Mouse (Mus musculus) midbrain, embryonic 15.5 days (tissue): Measurements from ENCODE around the gene Far1. TPM values are rescaled to one million over a fixed set of nuclear protein-coding genes. Genes with fewer than 3 reads are reported as not detected.

Experiments used
- ATAC-seq: fragments of 200-750 bp; cut with Nextera tagmentation; replicated peaks from 2 replicates; pipeline ENCODE4 v1.8.0; 2017; ENCODE audit warnings: moderate TSS enrichment
- H3K27ac ChIP-seq: fragments of 300-500 bp; sonication (generic); 2 replicates; pipeline ENCODE4 v1.5.1; 2015; ENCODE audit warnings: mild to moderate bottlenecking, inconsistent platforms
- H3K27me3 ChIP-seq: fragments of 300-500 bp; sonication (generic); replicated peaks from 2 replicates; pipeline ENCODE4 v1.6.1; 2015; ENCODE audit warnings: inconsistent platforms
- H3K36me3 ChIP-seq: fragments of 300-500 bp; sonication (generic); replicated peaks from 2 replicates; pipeline ENCODE4 v1.6.1; 2015; ENCODE audit warnings: inconsistent platforms
- H3K4me1 ChIP-seq: fragments of 300-500 bp; sonication (generic); 2 replicates; pipeline ENCODE4 v1.6.1; 2015; ENCODE audit warnings: inconsistent platforms
- H3K4me2 ChIP-seq: fragments of 300-500 bp; sonication (generic); 2 replicates; pipeline ENCODE4 v1.6.1; 2015; ENCODE audit warnings: inconsistent platforms, mild to moderate bottlenecking, moderate library complexity
- H3K4me3 ChIP-seq: fragments of 300-500 bp; sonication (generic); 2 replicates; pipeline ENCODE4 v1.5.1; 2015; ENCODE audit warnings: mild to moderate bottlenecking, inconsistent platforms
- H3K9ac ChIP-seq: fragments of 300-500 bp; sonication (generic); 2 replicates; pipeline ENCODE4 v1.6.1; 2015; ENCODE audit warnings: mild to moderate bottlenecking, inconsistent platforms
- H3K9me3 ChIP-seq: fragments of 300-500 bp; sonication (generic); 2 replicates; pipeline ENCODE4 v1.6.1; 2016; ENCODE audit warnings: inconsistent platforms
- WGBS: fragments of 180-500 bp; shearing (Covaris S2); methylation state at CpG from one replicate; pipeline ENCODE4 v1.1.7; 2015; ENCODE audit warnings: mixed read lengths; 5-methylcytosine and 5-hydroxymethylcytosine counted together
- polyA plus RNA-seq: library from polyadenylated mRNA; unstranded; fragments of >200 nt; fragmentation: Nextera tagmentation; extraction: Ambion mirVana; gene quantifications from 2 replicates; pipeline ENCODE4 v1.2.1, GENCODE M21; 2015

Gene Far1
- polyA plus RNA-seq, 1 experiment from 2014 or later: 58.0 TPM

DNA sequence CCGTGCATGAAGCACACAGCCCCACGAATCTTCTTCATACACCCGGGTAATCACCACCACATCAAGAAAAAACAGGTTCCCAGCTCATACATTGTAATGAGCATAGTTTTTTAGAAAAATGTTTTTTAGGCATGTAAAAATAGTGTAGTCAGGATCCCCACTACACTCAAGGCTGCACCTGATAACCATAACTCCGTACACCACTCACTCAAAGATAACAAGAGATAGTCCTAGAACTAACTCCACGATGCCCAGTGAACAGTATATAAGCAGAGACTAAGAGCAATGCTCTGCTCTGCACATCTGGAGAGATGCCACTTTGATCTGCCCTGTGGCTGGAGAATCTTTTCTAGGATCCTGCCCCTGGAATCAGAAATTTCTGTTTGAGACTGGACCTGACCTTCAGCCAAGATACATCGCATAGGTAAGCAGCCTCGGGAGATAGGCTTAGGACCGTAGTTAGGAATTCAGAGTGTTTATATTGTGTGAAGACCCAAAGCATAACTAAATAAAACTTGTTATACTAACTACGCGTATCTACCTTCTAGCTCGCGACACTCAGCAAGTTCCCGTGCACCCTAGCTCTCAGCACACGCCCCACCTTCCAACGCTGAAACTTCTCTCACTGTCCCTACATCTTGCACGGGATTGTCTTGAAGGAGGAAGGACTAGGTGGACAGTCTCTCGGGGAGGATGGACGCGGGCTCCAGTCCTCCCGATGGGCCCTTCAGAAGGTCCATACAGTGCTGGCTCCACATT, 928 bp upstream of the Far1 start:
- no peak for ATAC-seq
- Histone ChIP-seq H3K4me2 (peak overlapping the region; percentile 81), H3K9me3 (no peaks in the 10 kb centered on the region), H3K9ac (peak overlapping the region; percentile 41), H3K4me1 (peaks cover 27% of the 10 kb centered on the region), H3K27ac (peak overlapping the region; percentile 66), H3K36me3 (no peaks in the 10 kb centered on the region), H3K4me3 (peak overlapping the region; percentile 97), H3K27me3 (no peaks in the 10 kb centered on the region)
- WGBS: 18% methylated on average over 20 of the region's 20 CpGs

DNA sequence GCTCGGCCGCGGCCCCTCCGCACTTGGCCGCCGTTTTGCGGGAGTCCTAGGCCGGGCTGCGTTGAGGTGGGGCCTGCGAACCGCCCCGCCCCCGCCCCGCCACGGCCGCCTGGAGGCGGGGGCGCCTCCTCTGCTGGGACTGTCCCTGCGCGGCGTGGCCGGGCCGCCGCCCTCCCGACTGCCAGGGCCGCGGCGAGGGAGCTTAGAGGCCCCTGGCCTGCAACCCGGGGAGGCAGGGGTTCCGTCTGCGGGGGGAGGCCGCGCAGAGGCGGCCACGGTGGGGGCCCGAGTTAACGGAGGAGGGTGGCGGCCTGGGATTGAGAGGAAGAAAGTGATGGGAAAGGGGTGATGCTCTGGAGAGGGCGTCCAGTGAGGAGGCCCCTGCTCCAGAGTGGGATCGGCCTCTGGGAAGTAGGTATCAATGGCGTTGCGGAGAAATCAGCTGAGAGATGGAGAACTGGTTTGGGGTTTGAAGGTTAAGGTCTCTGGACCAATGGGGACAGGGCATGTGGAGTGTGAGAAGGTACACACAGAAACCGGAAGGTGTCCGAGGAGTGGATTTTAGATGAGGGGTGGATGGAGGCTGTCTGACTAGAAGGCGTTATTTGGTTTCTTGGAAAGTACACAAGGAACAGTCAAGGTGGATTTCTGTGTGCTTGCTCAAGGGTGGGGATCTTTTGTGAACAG, 472 bp downstream of the Far1 start:
- H3K4me1 ChIP-seq: peaks cover 27% of the 10 kb centered on the region
- H3K4me3 ChIP-seq: peak overlapping the region; percentile 97
- WGBS: under 1% methylated on average over 45 of the region's 45 CpGs
- H3K27ac ChIP-seq: peak overlapping the region; percentile 94
- peak overlapping the region; percentile 58 for H3K4me2 ChIP-seq
- ATAC-seq: peak; percentile 77
- peak overlapping the region; percentile 97 for H3K9ac ChIP-seq
- no peaks in the 10 kb centered on the region for H3K27me3 ChIP-seq
- no peaks in the 10 kb centered on the region for H3K36me3 ChIP-seq
- no peaks in the 10 kb centered on the region for H3K9me3 ChIP-seq

DNA sequence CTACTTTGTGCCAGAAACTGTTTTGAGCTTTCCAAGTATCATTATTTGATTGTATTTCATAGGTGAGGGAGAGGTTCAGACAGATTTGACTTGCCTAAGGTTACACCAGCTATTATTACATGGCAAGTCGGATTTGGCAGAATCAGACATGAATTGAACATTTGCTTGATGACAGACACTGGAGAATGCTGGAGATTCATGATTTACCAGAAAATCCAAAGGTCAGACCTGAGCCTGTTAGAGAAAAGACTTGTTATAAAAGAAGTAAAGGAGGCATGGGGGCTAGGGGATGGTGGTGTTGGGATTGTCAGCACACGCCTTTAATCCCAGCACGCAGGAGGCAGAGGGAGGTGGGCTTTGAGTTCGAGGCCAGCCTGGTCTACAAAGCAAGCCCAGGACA, 2.2 kb downstream of the Far1 start:
- no peak overlapping the region for H3K9ac ChIP-seq
- WGBS: 86% methylated on average over 4 of the region's 4 CpGs
- no peaks in the 10 kb centered on the region for H3K9me3 ChIP-seq
- no peak overlapping the region for H3K27ac ChIP-seq
- no peak overlapping the region for H3K4me3 ChIP-seq
- H3K36me3 ChIP-seq: no peaks in the 10 kb centered on the region
- H3K27me3 ChIP-seq: no peaks in the 10 kb centered on the region
- H3K4me2 ChIP-seq: no peak overlapping the region
- ATAC-seq: no peak
- H3K4me1 ChIP-seq: peaks cover 27% of the 10 kb centered on the region

DNA sequence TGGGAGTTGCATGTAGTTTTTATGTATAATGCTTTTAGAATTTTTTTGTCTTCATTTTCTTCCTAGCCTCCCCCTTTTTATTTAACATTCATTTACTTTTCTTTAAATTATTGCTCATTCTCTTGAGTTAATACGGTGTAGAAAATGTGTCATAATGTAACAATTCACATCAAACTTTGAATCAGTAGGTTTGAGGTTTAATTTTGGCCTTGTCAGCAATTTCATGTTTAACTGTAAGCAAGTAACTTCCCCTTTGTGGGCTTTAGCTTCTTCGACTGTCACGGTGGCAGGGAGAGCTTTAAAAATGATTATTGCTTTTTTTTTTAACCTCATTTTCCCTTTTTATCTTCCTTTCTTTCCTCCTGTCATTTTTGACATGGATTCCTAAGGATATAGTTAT, 4.8 kb downstream of the Far1 start:
- Histone ChIP-seq H3K27ac (no peak overlapping the region), H3K36me3 (no peaks in the 10 kb centered on the region), H3K4me2 (no peak overlapping the region), H3K9me3 (no peaks in the 10 kb centered on the region), H3K4me3 (no peak overlapping the region), H3K4me1 (peaks cover 22% of the 10 kb centered on the region), H3K9ac (no peak overlapping the region), H3K27me3 (no peaks in the 10 kb centered on the region)
- ATAC-seq: no peak
- WGBS: 71% methylated on average over 3 of the region's 3 CpGs

DNA sequence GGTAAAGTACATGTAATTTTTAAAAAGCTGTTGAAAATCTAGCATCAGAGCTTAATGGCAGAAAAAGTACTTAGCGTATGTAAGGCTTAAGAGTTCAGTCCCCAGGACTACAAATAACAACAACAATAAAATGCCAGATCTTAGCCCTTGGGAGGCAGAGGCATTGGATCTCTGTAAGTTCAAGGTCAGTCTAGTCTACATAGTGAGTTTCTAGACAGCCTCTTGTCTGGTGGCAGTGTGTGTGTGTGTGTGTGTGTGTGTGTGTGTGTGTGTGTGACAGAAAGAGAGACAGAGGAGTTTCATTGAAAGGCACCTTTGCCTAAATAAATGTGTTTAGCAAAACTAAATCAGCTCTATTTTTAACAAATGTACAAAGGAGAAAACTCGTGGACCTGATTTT, 5.3 kb downstream of the Far1 start:
- Histone ChIP-seq H3K9me3 (no peaks in the 10 kb centered on the region), H3K4me3 (no peak overlapping the region), H3K36me3 (no peaks in the 10 kb centered on the region), H3K4me1 (peaks cover 22% of the 10 kb centered on the region), H3K27me3 (no peaks in the 10 kb centered on the region), H3K9ac (no peak overlapping the region), H3K4me2 (no peak overlapping the region), H3K27ac (no peak overlapping the region)
- WGBS: 87% methylated on average over 2 of the region's 2 CpGs
- no peak for ATAC-seq

DNA sequence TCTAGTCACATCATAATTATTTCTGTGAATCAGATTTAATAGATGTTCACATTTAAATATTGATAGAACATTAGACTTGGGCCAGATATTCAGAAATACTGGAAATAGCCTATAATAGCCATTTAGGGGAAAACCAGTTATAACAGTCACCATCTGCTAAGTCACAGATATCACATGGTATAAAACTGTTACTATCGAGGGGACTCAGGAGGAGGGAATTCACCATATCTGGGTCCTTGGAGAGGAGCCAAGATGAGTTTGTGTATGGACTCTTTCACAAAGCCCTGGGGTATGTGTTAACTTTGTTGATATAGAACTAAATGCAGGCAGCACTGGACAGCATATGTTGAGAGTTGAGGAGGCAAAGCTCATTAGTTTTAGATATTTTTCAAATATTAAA, 29.5 kb downstream of the Far1 start:
- WGBS: 75% methylated on average over 1 of the region's 1 CpGs
- Histone ChIP-seq H3K9ac (no peak overlapping the region), H3K27ac (no peak overlapping the region), H3K9me3 (no peaks in the 10 kb centered on the region), H3K27me3 (no peaks in the 10 kb centered on the region), H3K4me3 (no peak overlapping the region), H3K4me2 (no peak overlapping the region), H3K4me1 (no peaks in the 10 kb centered on the region), H3K36me3 (peaks cover 11% of the 10 kb centered on the region; the same call in 1 of the 2 replicates)
- no peak for ATAC-seq

DNA sequence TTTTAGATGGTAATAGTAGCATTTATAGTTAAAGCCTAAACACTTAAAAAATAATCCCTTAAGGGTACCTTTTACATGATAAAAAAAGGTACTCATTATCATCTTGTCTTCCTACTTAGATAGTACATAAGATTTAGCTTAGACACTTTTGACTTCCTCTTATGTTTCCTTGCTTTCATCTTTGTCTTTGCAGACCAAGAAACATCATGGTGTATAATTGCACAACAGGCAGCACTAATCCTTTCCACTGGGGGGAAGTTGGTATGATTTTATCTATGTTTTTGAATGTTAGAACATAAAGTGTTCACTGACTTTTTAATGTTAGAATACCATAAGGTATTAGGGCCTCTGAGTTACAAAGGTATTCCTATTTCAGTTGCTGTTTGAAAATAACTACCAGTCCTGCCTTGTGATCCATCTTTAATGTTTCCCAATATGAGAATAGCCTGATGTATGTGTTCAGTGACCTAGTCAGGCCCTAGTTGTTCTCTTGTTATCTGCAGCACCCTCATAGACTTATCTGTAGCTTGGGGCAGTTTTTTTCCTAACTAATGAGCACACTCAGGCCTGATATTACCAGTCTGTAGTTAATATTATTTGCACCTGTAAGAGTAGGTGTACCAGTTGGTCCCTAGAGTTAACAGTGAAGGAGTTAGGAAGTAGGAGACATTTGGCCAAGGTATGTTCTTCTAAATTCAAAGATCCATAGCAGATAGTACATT, 38.3 kb downstream of the Far1 start:
- no peak for ATAC-seq
- Histone ChIP-seq H3K4me1 (no peaks in the 10 kb centered on the region), H3K9ac (no peak overlapping the region), H3K4me2 (no peak overlapping the region), H3K4me3 (no peak overlapping the region), H3K27me3 (no peaks in the 10 kb centered on the region), H3K27ac (no peak overlapping the region), H3K9me3 (no peaks in the 10 kb centered on the region), H3K36me3 (peaks cover 11% of the 10 kb centered on the region; the same call in 1 of the 2 replicates)

DNA sequence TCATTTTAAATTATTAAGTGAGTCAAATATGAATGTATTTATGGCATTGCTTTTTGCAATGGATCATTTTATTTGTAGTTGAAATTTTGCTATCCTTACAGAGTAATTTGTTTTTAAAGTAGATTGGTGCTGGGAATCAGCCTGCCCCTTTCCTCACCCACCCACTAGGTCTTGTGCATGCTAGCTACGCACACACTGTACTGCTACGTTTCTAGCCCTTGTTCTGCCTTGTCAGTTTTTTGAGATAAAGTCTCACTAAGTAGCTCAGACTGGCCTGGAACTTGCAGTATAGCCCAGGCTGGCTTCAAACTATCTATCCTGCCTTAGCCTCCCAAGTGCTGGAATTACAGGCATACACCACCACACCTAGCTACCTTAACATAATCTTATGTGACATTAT, 38.9 kb downstream of the Far1 start:
- no peak overlapping the region for H3K4me3 ChIP-seq
- 88% methylated on average over 2 of the region's 2 CpGs for WGBS
- no peak overlapping the region for H3K4me2 ChIP-seq
- H3K36me3 ChIP-seq: peaks cover 11% of the 10 kb centered on the region; the same call in 1 of the 2 replicates
- H3K4me1 ChIP-seq: no peaks in the 10 kb centered on the region
- ATAC-seq: no peak
- no peak overlapping the region for H3K27ac ChIP-seq
- H3K9ac ChIP-seq: no peak overlapping the region
- no peaks in the 10 kb centered on the region for H3K27me3 ChIP-seq
- H3K9me3 ChIP-seq: no peaks in the 10 kb centered on the region

DNA sequence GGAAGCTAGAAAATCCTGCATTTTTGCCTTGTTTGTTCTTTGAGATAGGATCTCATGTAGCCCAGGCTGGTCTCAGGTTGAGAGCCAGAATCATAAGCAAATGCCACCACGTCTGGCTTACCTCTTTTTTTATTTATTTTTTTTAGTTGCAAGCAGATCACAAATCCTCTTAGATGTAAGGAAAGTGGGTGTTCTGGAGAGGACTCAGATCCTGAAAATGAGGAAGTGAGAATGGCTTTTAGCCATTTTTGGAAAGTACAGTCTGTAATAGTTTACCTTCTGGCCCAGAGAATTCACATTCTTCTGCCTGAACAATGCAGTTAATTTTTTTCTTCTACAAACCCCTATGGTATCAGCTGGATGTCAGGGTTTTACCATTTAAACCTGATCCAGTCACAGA, 42.5 kb downstream of the Far1 start:
- 78% methylated on average over 1 of the region's 1 CpGs for WGBS
- no peak overlapping the region for H3K27ac ChIP-seq
- H3K27me3 ChIP-seq: no peaks in the 10 kb centered on the region
- no peak overlapping the region for H3K4me3 ChIP-seq
- no peak overlapping the region for H3K9ac ChIP-seq
- no peak overlapping the region for H3K4me2 ChIP-seq
- 0 out of 2 replicates have a peak, but pooled peaks cover 9% of the 10 kb centered on the region for H3K36me3 ChIP-seq
- ATAC-seq: no peak
- no peaks in the 10 kb centered on the region for H3K9me3 ChIP-seq
- no peaks in the 10 kb centered on the region for H3K4me1 ChIP-seq

DNA sequence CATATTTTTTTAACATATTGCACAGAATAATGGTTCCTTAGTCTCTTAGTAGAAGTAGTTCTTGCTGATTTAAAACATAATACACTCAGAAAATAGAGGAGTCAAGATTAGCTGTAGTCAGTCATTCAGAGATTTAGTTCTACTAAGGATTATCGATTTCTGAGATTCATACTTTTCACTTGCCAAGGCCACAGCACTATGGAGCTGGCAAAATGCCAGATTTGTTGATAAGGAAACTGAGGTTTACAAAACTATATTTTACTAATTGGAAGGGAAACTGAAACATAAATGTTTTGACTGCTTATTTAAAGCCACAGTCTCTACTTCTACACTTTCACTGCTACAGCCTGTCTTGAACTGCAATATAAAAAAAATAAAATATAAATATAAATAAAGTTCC, 53.3 kb downstream of the Far1 start:
- Histone ChIP-seq H3K4me3 (no peak overlapping the region), H3K4me1 (no peaks in the 10 kb centered on the region), H3K27ac (no peak overlapping the region), H3K36me3 (0 out of 2 replicates have a peak, but pooled peaks cover 3% of the 10 kb centered on the region), H3K4me2 (no peak overlapping the region), H3K27me3 (no peaks in the 10 kb centered on the region), H3K9ac (no peak overlapping the region), H3K9me3 (no peaks in the 10 kb centered on the region)
- ATAC-seq: no peak
- WGBS: 91% methylated on average over 1 of the region's 1 CpGs

DNA sequence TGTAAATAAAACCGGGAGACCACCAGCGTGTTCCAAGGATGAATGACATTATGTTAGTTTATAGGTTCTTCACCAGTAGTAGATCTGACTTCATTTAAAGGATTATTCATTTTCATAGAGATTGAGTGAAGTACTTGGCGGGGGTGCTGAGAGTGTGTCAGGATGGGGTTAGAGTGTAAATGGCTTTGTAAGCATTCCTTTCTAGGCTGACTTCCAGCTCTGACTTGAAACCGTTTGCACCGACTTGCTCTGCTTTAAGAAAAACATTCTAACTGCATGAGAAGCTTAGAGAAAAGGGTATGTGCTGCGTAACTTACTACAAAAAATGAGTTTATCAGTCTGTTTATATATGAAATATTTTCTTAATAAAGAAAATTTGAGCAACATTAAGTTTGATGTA, 57.5 kb downstream of the Far1 start:
- WGBS: 83% methylated on average over 6 of the region's 6 CpGs
- H3K36me3 ChIP-seq: 0 out of 2 replicates have a peak, but pooled peaks cover 3% of the 10 kb centered on the region
- H3K27me3 ChIP-seq: no peaks in the 10 kb centered on the region
- no peak for ATAC-seq
- no peaks in the 10 kb centered on the region for H3K9me3 ChIP-seq
- H3K4me3 ChIP-seq: no peak overlapping the region
- no peak overlapping the region for H3K4me2 ChIP-seq
- no peaks in the 10 kb centered on the region for H3K4me1 ChIP-seq
- H3K9ac ChIP-seq: no peak overlapping the region
- no peak overlapping the region for H3K27ac ChIP-seq

DNA sequence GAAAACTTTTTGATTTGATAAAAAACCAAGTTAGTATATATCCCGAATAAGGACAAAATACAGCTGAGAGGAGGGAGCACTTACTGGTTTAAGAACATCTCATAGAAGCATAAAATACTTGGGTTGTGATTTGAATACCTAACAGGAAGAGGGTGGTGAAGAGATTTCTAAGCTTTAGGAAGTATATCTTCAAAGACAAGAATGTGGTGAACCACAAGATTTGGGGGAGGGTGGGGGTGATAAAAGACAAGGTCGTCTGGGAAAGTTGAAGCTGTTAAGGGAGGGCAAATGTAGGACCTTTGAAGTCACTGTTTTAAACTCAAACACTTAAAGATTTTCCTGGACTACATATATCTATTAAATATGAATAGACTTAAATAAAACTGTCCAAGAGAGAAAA, 59.1 kb downstream of the Far1 start:
- Histone ChIP-seq H3K9ac (no peak overlapping the region), H3K36me3 (no peaks in the 10 kb centered on the region), H3K4me2 (no peak overlapping the region), H3K4me3 (no peak overlapping the region), H3K4me1 (no peaks in the 10 kb centered on the region), H3K9me3 (no peaks in the 10 kb centered on the region), H3K27ac (no peak overlapping the region), H3K27me3 (no peaks in the 10 kb centered on the region)
- WGBS: 79% methylated on average over 2 of the region's 2 CpGs
- no peak for ATAC-seq
